Mouse (Mus musculus): ENCODE measurements around the gene Ckap2. TPM values are rescaled to one million over a fixed set of nuclear protein-coding genes. Genes with fewer than 3 reads are reported as not detected.

Gene Ckap2
- total RNA-seq (2023), result 1 to 10 TPM; 1.9 to 2.4 TPM

GRCm38 (mm10) chr8:22185431-22186397 is at the start of gene Ckap2:
Gene Ckap2, minus strand, starts transcription at chr8:22185819.

GRCm38 (mm10) chr8:22227061-22227877 is 41.6 kb upstream of the Ckap2 start, which contains the start of gene Thsd1:
Gene Thsd1, plus strand, starts transcription at chr8:22227313.

GRCm38 (mm10) chr8:22192660-22193431 is 7.2 kb upstream of the Ckap2 start, which contains the start of gene Vps36:
Gene Vps36, plus strand, starts transcription at chr8:22192809.

GRCm38 (mm10) chr8:22166080-22166603 is 19.5 kb downstream of the Ckap2 start, which contains the start of gene Nek3:
Gene Nek3, minus strand, starts transcription at chr8:22166435.

GRCm38 (mm10) chr8:22124220-22125152 is 61.1 kb downstream of the Ckap2 start, which contains the start of gene Nek5:
Gene Nek5, minus strand, starts transcription at chr8:22125053.

Other genes with a start within 250 kb of the Ckap2 start
- not detected for gene Defb35, start 247.5 kb downstream of the Ckap2 start, total RNA-seq (2023)
- not detected for gene Defb13, start 239.1 kb downstream of the Ckap2 start, total RNA-seq (2023)
- gene Fam90a1a, start 227.1 kb downstream of the Ckap2 start, total RNA-seq (2023), result not detected
- not detected for gene Ccdc70, start 216.0 kb downstream of the Ckap2 start, total RNA-seq (2023)
- under 1 TPM; 0.52 to 0.62 TPM for gene Atp7b, start 125.5 kb downstream of the Ckap2 start, total RNA-seq (2023)
- 10 to 100 TPM; 17.5 to 21.8 TPM for gene Alg11, start 125.1 kb downstream of the Ckap2 start, total RNA-seq (2023)
- not detected for gene Nek5, start 60.8 kb downstream of the Ckap2 start, total RNA-seq (2023)
- 1 to 10 TPM; 5.8 to 6.6 TPM for gene Nek3, start 19.4 kb downstream of the Ckap2 start, total RNA-seq (2023)
- gene Vps36, start 7.0 kb upstream of the Ckap2 start, total RNA-seq (2023), result 10 to 100 TPM; 28.6 to 34.1 TPM
- gene Thsd1, start 41.5 kb upstream of the Ckap2 start, total RNA-seq (2023), result under 1 TPM; 0.30 to 0.46 TPM
- not detected for gene Tpte, start 97.6 kb upstream of the Ckap2 start, total RNA-seq (2023)
- 1 to 10 TPM; 7.5 to 8.4 TPM for gene Slc25a15, start 212.8 kb upstream of the Ckap2 start, total RNA-seq (2023)
- gene Mrps31, start 225.5 kb upstream of the Ckap2 start, total RNA-seq (2023), result 10 to 100 TPM; 13.9 to 15.4 TPM